Mouse (Mus musculus) liver, adult (tissue): Measurements from ENCODE around the gene Mrtfa.
A peak's percentile ranks its signal among the peaks of the same experiment; 100 is the strongest.

Source experiments
- GATA4 ChIP-seq: IDR thresholded peaks from 2 replicates; pipeline ENCODE4 v1.6.1; 2014; ENCODE audit warnings: mild to moderate bottlenecking, low read length; ENCODE audit not compliant: insufficient replicate concordance

Gene Mrtfa

GRCm38 (mm10) chr15:81046061-81046460 is 144.5 kb downstream of the Mrtfa start:
- TF ChIP-seq GATA4 = no peak

GRCm38 (mm10) chr15:81045336-81045735 is 145.2 kb downstream of the Mrtfa start:
- no peak for TF ChIP-seq GATA4

- no peak for TF ChIP-seq GATA4
These were observed 146.1 kb downstream of the Mrtfa start for GRCm38 (mm10) chr15:81044446-81044845.

- TF ChIP-seq GATA4 = no peak
These were observed 148.2 kb downstream of the Mrtfa start for GRCm38 (mm10) chr15:81042276-81042931.

GRCm38 (mm10) chr15:81041767-81042166 is 148.8 kb downstream of the Mrtfa start:
- no peak for TF ChIP-seq GATA4

- no peak for TF ChIP-seq GATA4
These were observed 152.1 kb downstream of the Mrtfa start for GRCm38 (mm10) chr15:81038419-81038818.

GRCm38 (mm10) chr15:81035417-81036162 is 155.0 kb downstream of the Mrtfa start:
- TF ChIP-seq GATA4 = peak; percentile 84; the same call in 1 of the 2 replicates

- no peak for TF ChIP-seq GATA4
These were observed 156.4 kb downstream of the Mrtfa start for GRCm38 (mm10) chr15:81034119-81034518.

GRCm38 (mm10) chr15:81032941-81033629 is 157.5 kb downstream of the Mrtfa start:
- no peak for TF ChIP-seq GATA4

GRCm38 (mm10) chr15:81031611-81032010 is 158.9 kb downstream of the Mrtfa start:
- TF ChIP-seq GATA4 = no peak

- TF ChIP-seq GATA4 = no peak
These were observed 159.6 kb downstream of the Mrtfa start for GRCm38 (mm10) chr15:81030891-81031425.

GRCm38 (mm10) chr15:81027378-81028173 is 163.0 kb downstream of the Mrtfa start:
- peak; percentile 19; the same call in 1 of the 2 replicates for TF ChIP-seq GATA4

- no peak for TF ChIP-seq GATA4
These were observed 163.7 kb downstream of the Mrtfa start for GRCm38 (mm10) chr15:81026901-81027300.

- no peak for TF ChIP-seq GATA4
These were observed 166.7 kb downstream of the Mrtfa start for GRCm38 (mm10) chr15:81023842-81024241.

- no peak for TF ChIP-seq GATA4
These were observed 168.1 kb downstream of the Mrtfa start for GRCm38 (mm10) chr15:81022437-81022836.
